Mouse (Mus musculus) embryonic facial prominence, embryonic 10.5 days (tissue): ENCODE data around the gene Zfp219. TPM values are rescaled to one million over a fixed set of nuclear protein-coding genes. Genes with fewer than 3 reads are reported as not detected.
A peak's percentile ranks its signal among the peaks of the same experiment; 100 is the strongest.

Experiments used
- DNase-seq: peaks from one replicate; pipeline ENCODE4 v3.0.0-alpha.2; 2017; ENCODE audit warnings: low spot score
- H3K27ac ChIP-seq: fragments of 300-500 bp; sonication (generic); replicated peaks from 2 replicates; pipeline ENCODE4 v1.5.1; 2016; ENCODE audit warnings: mild to moderate bottlenecking
- H3K27me3 ChIP-seq: fragments of 300-500 bp; sonication (generic); replicated peaks from 2 replicates; pipeline ENCODE4 v1.6.1; 2016; ENCODE audit warnings: low read depth, mild to moderate bottlenecking; ENCODE audit not compliant: poor library complexity, severe bottlenecking
- H3K36me3 ChIP-seq: fragments of 300-500 bp; sonication (generic); replicated peaks from 2 replicates; pipeline ENCODE4 v1.6.1; 2016; ENCODE audit warnings: mild to moderate bottlenecking, moderate library complexity
- H3K4me1 ChIP-seq: fragments of 300-500 bp; sonication (generic); 2 replicates; pipeline ENCODE4 v1.6.1; 2016
- H3K4me3 ChIP-seq: fragments of 300-500 bp; sonication (generic); 2 replicates; pipeline ENCODE4 v1.5.1; 2016; ENCODE audit warnings: mild to moderate bottlenecking, moderate library complexity
- H3K9me3 ChIP-seq: fragments of 300-500 bp; sonication (generic); 2 replicates; pipeline ENCODE4 v1.6.1; 2016; ENCODE audit warnings: mild to moderate bottlenecking
- WGBS: fragments of 180-500 bp; shearing (Covaris S2); methylation state at CpG from one replicate; pipeline ENCODE4 v1.1.7; 2016; 5-methylcytosine and 5-hydroxymethylcytosine counted together
- polyA plus RNA-seq: library from polyadenylated mRNA; unstranded; fragments of >200 nt; fragmentation: Nextera tagmentation; extraction: Ambion mirVana; gene quantifications from 2 replicates; pipeline ENCODE4 v1.2.1, GENCODE M21; 2016

Zfp219 gene
- polyA plus RNA-seq, 1 experiment from 2014 or later: 57.5 TPM

DNA sequence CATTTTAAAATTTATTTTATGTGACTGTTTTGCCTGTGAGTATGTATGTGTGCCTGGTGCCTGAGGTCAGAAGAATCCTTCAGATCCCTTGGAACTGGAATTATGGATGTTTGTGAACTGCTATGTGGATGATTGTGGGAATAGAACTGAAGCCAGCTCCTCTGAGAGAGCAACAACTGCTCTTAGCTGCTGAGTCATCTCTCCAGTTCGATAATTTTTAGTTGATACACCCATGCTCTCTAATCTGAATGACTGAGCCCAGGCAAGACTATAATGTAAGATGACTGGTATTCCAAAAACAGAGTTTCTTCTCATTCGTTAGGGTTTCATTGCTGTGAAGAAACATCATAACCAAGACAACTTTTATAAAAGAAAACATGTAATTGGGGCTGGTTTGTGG, 3.6 kb upstream of the Zfp219 start:
- H3K36me3 ChIP-seq: no peaks in the 10 kb centered on the region
- H3K4me3 ChIP-seq: no peak overlapping the region
- no peaks in the 10 kb centered on the region for H3K27me3 ChIP-seq
- peaks cover 33% of the 10 kb centered on the region for H3K4me1 ChIP-seq
- no peaks in the 10 kb centered on the region for H3K9me3 ChIP-seq
- no peak overlapping the region for H3K27ac ChIP-seq
- 87% methylated on average over 2 of the region's 2 CpGs for WGBS
- no peak for DNase-seq

- peak overlapping the region; percentile 49 for H3K4me3 ChIP-seq
- 5% methylated on average over 23 of the region's 23 CpGs for WGBS
- H3K36me3 ChIP-seq: peaks cover 5% of the 10 kb centered on the region; the same call in 1 of the 2 replicates
- H3K9me3 ChIP-seq: no peaks in the 10 kb centered on the region
- peak overlapping the region; percentile 87 for H3K27ac ChIP-seq
- peak; percentile 93 for DNase-seq
- no peaks in the 10 kb centered on the region for H3K27me3 ChIP-seq
- peaks cover 46% of the 10 kb centered on the region for H3K4me1 ChIP-seq
Measured at GRCm38 (mm10) chr14:52022709-52023459, 2.4 kb upstream of the Zfp219 start.

- H3K36me3 ChIP-seq: peaks cover 5% of the 10 kb centered on the region; the same call in 1 of the 2 replicates
- no peaks in the 10 kb centered on the region for H3K9me3 ChIP-seq
- peaks cover 50% of the 10 kb centered on the region for H3K4me1 ChIP-seq
- peak overlapping the region; percentile 49 for H3K4me3 ChIP-seq
- no peaks in the 10 kb centered on the region for H3K27me3 ChIP-seq
- peak overlapping the region; percentile 87 for H3K27ac ChIP-seq
- WGBS: 65% methylated on average over 3 of the region's 3 CpGs
- DNase-seq: no peak
Measured at GRCm38 (mm10) chr14:52022244-52022708, 1.7 kb upstream of the Zfp219 start.

DNA sequence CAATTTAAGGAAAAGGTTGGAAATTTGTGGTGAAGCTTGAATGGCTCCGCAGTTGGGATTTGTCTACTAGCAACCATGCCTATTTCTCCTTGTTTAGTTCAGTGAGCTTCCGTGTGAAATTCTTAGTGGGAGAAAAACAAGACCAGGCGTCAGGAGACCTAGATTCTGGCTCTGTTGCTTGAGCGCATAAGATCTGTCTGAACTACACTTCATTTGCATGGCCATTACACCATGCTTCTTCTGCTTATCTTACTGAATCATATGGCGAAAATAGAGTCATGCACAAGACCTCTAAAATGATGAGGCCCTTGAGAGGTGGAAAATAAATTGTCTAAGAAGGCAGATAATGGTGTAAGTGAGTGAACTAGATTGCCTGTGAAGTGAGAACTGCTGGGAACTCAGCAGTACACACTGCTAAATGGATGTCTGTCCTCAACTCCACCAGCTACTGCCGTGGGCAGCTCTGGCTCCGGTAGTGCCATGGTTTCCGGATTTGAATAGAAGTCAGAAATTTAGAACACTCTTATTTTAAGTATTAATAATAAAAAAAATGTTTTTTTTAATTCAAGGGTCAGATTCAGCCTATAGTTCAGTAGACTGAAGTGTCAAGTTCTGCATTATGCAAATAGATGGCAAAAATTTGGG, 1.2 kb upstream of the Zfp219 start:
- DNase-seq: no peak
- Histone ChIP-seq H3K36me3 (peaks cover 5% of the 10 kb centered on the region; the same call in 1 of the 2 replicates), H3K27ac (peak overlapping the region; percentile 99), H3K4me3 (peak overlapping the region; percentile 67), H3K9me3 (no peaks in the 10 kb centered on the region), H3K4me1 (peaks cover 56% of the 10 kb centered on the region), H3K27me3 (no peaks in the 10 kb centered on the region)
- WGBS: 91% methylated on average over 8 of the region's 8 CpGs

DNA sequence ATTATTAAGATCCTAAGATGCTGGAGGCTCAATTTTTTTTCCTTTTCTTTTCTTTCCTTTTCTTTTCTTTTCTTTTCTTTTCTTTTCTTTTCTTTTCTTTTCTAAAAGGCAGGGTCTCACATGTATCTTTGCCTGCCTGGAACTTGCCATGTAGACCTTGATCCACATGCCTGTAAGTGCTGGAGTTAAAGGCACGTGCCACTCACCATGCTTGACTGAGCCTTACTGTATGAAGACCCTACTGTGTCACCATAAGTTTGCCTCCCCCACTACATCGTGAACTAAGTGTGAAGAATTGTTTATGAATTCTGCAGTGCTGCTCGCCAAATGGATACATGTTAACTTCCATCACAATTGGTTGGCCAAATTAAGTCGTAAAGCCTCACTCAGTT, 601 bp upstream of the Zfp219 start:
- WGBS: 86% methylated on average over 4 of the region's 4 CpGs
- DNase-seq: no peak
- peaks cover 61% of the 10 kb centered on the region for H3K4me1 ChIP-seq
- H3K4me3 ChIP-seq: peak overlapping the region; percentile 67
- no peaks in the 10 kb centered on the region for H3K27me3 ChIP-seq
- peaks cover 5% of the 10 kb centered on the region; the same call in 1 of the 2 replicates for H3K36me3 ChIP-seq
- H3K27ac ChIP-seq: peak overlapping the region; percentile 99
- no peaks in the 10 kb centered on the region for H3K9me3 ChIP-seq

DNA sequence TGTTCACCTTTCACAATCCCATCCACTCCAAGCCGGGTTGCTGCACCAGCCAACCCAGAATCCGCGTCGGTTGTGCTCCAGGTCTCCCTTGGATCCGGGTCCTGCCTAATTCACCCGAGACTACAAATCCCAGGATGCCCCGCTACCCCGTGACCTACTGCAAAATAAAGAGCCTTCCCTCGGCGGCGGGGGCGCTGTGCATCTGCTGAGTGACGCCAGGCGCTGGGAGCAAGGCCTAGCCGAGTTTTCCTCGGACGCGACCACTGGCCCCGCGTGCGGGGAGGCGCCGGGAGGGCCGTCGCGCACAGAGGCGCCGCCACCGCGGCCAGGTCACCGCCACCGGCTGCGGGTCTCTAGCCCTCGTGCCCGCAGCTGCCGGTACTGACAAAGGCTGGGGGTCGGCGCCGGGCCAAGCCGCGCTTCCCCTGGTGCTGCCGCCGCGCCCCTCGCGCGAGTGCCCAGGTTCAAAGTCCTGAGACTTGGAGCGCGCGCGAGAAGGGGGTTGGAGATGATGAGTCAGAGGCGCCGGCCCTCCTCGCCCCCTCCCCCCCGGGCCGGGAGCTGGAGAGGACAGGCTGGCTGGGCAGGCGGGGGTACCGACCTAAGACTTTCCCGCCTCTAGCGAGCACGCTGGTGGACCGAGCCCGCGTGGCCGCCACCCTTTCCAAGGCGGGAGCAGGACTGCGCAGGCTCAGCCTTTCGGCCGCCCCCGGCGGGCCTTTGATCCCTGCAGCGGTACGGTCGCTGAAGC, 768 bp downstream of the Zfp219 start:
- no peaks in the 10 kb centered on the region for H3K27me3 ChIP-seq

GRCm38 (mm10) chr14:52019051-52019589, 1.4 kb downstream of the Zfp219 start:
- Histone ChIP-seq H3K9me3 (no peaks in the 10 kb centered on the region), H3K4me3 (peak overlapping the region; percentile 67), H3K36me3 (peaks cover 5% of the 10 kb centered on the region; the same call in 1 of the 2 replicates), H3K27me3 (no peaks in the 10 kb centered on the region), H3K27ac (peak overlapping the region; percentile 99), H3K4me1 (peaks cover 74% of the 10 kb centered on the region)
- 44% methylated on average over 12 of the region's 12 CpGs for WGBS
- no peak for DNase-seq

More for the DNA sequence above, 768 bp downstream of the Zfp219 start:
- Histone ChIP-seq H3K4me1 (peaks cover 74% of the 10 kb centered on the region), H3K4me3 (peak overlapping the region; percentile 67), H3K27ac (peak overlapping the region; percentile 99), H3K9me3 (no peaks in the 10 kb centered on the region), H3K36me3 (peaks cover 5% of the 10 kb centered on the region; the same call in 1 of the 2 replicates)
- under 1% methylated on average over 74 of the region's 74 CpGs for WGBS
- DNase-seq: peak; percentile 99

- Histone ChIP-seq H3K27me3 (no peaks in the 10 kb centered on the region), H3K4me3 (peak overlapping the region; percentile 67), H3K36me3 (peaks cover 5% of the 10 kb centered on the region; the same call in 1 of the 2 replicates), H3K27ac (peak overlapping the region; percentile 99), H3K4me1 (peaks cover 74% of the 10 kb centered on the region), H3K9me3 (no peaks in the 10 kb centered on the region)
- DNase-seq: no peak
- 90% methylated on average over 15 of the region's 15 CpGs for WGBS
Measured at GRCm38 (mm10) chr14:52018248-52019050, 2.1 kb downstream of the Zfp219 start.

DNA sequence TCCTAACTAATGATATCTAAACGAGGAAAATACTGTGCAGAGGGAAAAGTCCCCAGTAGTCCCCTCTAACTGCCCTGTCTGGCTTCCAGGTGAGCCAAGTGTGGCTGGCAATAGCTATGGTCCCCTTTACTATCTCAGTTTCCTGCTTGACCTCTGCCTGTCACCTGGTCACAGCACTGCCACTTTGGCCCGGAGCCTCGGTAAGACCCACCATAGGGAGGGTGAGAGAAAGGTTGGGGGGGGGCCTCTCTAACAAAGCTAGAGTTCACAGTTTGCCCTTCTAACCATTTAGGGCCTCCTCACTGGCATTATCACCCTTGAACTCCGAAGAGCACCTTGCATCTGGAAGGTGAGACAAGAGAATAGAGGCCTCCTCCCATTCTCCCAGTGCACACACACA, 2.9 kb downstream of the Zfp219 start:
- DNase-seq: no peak
- H3K27ac ChIP-seq: 0 out of 2 replicates have a peak overlapping the region, but pooled peaks have one; percentile 35
- no peaks in the 10 kb centered on the region for H3K27me3 ChIP-seq
- WGBS: 79% methylated on average over 4 of the region's 4 CpGs
- H3K4me1 ChIP-seq: peaks cover 74% of the 10 kb centered on the region
- no peaks in the 10 kb centered on the region for H3K9me3 ChIP-seq
- H3K4me3 ChIP-seq: 0 out of 2 replicates have a peak overlapping the region, but pooled peaks have one; percentile 1
- H3K36me3 ChIP-seq: peaks cover 5% of the 10 kb centered on the region; the same call in 1 of the 2 replicates

- Histone ChIP-seq H3K4me1 (peaks cover 75% of the 10 kb centered on the region), H3K27ac (peak overlapping the region; percentile 99), H3K36me3 (peaks cover 5% of the 10 kb centered on the region; the same call in 1 of the 2 replicates), H3K9me3 (no peaks in the 10 kb centered on the region), H3K27me3 (no peaks in the 10 kb centered on the region), H3K4me3 (peak overlapping the region; percentile 23)
- WGBS: 77% methylated on average over 13 of the region's 13 CpGs
- DNase-seq: no peak
Measured at GRCm38 (mm10) chr14:52016625-52017405, 3.7 kb downstream of the Zfp219 start.
